Mouse (Mus musculus) hindbrain, embryonic 14.5 days (tissue): ENCODE measurements around the gene Marf1. TPM values are rescaled to one million over a fixed set of nuclear protein-coding genes. Genes with fewer than 3 reads are reported as not detected.

ENCODE experiments used
- ATAC-seq: fragments of 200-750 bp; cut with Nextera tagmentation; 2 replicates; pipeline ENCODE4 v1.8.0; 2017; ENCODE audit warnings: moderate number of reproducible peaks, mild to moderate bottlenecking, moderate TSS enrichment, moderate library complexity; ENCODE audit not compliant: low FRiP score
- DNase-seq: peaks from one replicate; pipeline ENCODE4 v3.0.0-alpha.2; 2015; ENCODE audit warnings: low spot score
- H3K27ac ChIP-seq: fragments of 300-500 bp; sonication (generic); 2 replicates; pipeline ENCODE4 v1.5.1; 2014; ENCODE audit warnings: mild to moderate bottlenecking, moderate library complexity
- H3K27me3 ChIP-seq: fragments of 300-500 bp; sonication (generic); 2 replicates; pipeline ENCODE4 v1.6.1; 2014; ENCODE audit warnings: mild to moderate bottlenecking, low read length, mixed read lengths; ENCODE audit not compliant: control insufficient read depth, insufficient read depth
- H3K36me3 ChIP-seq: fragments of 300-500 bp; sonication (generic); replicated peaks from 2 replicates; pipeline ENCODE4 v1.6.1; 2014; ENCODE audit not compliant: control insufficient read depth, insufficient read depth
- H3K4me1 ChIP-seq: fragments of 300-500 bp; sonication (generic); replicated peaks from 2 replicates; pipeline ENCODE4 v1.6.1; 2014; ENCODE audit warnings: antibody characterized with exemption, low read length, mixed read lengths; ENCODE audit not compliant: control insufficient read depth, insufficient read depth
- H3K4me2 ChIP-seq: fragments of 300-500 bp; sonication (generic); replicated peaks from 2 replicates; pipeline ENCODE4 v1.6.1; 2014; ENCODE audit warnings: mild to moderate bottlenecking, moderate library complexity
- H3K4me3 ChIP-seq: fragments of 300-500 bp; sonication (generic); replicated peaks from 2 replicates; pipeline ENCODE4 v1.5.1; 2014; ENCODE audit warnings: mild to moderate bottlenecking, low read length
- H3K9ac ChIP-seq: fragments of 300-500 bp; sonication (generic); 2 replicates; pipeline ENCODE4 v1.6.1; 2014
- H3K9me3 ChIP-seq: fragments of 300-500 bp; sonication (generic); 2 replicates; pipeline ENCODE4 v1.6.1; 2016; ENCODE audit warnings: low read length; ENCODE audit not compliant: control insufficient read depth
- WGBS: fragments of 180-500 bp; shearing (Covaris S2); extraction: QIAGEN DNeasy Blood & Tissue Kit; methylation state at CpG from one replicate; pipeline ENCODE4 v1.1.7; 2014; 5-methylcytosine and 5-hydroxymethylcytosine counted together
- polyA plus RNA-seq: library from polyadenylated mRNA; unstranded; fragments of >200 nt; fragmentation: Nextera tagmentation; extraction: Ambion mirVana; gene quantifications from 2 replicates; pipeline ENCODE4 v1.2.1, GENCODE M21; 2014

The Marf1 gene
- polyA plus RNA-seq, 1 experiment from 2014 or later = 15.0 TPM

GRCm38 (mm10) chr16:14151718-14152117 is 11.4 kb downstream of the Marf1 start:
- DNase-seq (no peak), ATAC-seq (no peak)
- H3K4me1 ChIP-seq = no peaks in the 10 kb centered on the region
- H3K27ac ChIP-seq = no peak overlapping the region
- H3K9ac ChIP-seq = no peak overlapping the region
- H3K9me3 ChIP-seq = no peaks in the 10 kb centered on the region
- peaks cover 61% of the 10 kb centered on the region for H3K36me3 ChIP-seq
- no peaks in the 10 kb centered on the region for H3K27me3 ChIP-seq
- H3K4me2 ChIP-seq = no peak overlapping the region
- 95% methylated on average over 4 of the region's 4 CpGs for WGBS
- no peak overlapping the region for H3K4me3 ChIP-seq

GRCm38 (mm10) chr16:14147712-14148111 is 15.4 kb downstream of the Marf1 start:
- DNase-seq (no peak), ATAC-seq (no peak)
- Histone ChIP-seq H3K4me3 (no peak overlapping the region), H3K4me1 (no peaks in the 10 kb centered on the region), H3K4me2 (no peak overlapping the region), H3K27me3 (no peaks in the 10 kb centered on the region), H3K27ac (no peak overlapping the region), H3K36me3 (peaks cover 92% of the 10 kb centered on the region), H3K9me3 (no peaks in the 10 kb centered on the region), H3K9ac (no peak overlapping the region)

- Histone ChIP-seq H3K27ac (no peak overlapping the region), H3K36me3 (peaks cover 96% of the 10 kb centered on the region), H3K9me3 (no peaks in the 10 kb centered on the region), H3K4me1 (no peaks in the 10 kb centered on the region), H3K4me3 (no peak overlapping the region), H3K27me3 (no peaks in the 10 kb centered on the region), H3K4me2 (no peak overlapping the region), H3K9ac (no peak overlapping the region)
- DNase-seq (no peak), ATAC-seq (no peak)
- WGBS = 93% methylated on average over 3 of the region's 3 CpGs
These were observed 19.9 kb downstream of the Marf1 start for GRCm38 (mm10) chr16:14143298-14143697.

- no peaks in the 10 kb centered on the region for H3K9me3 ChIP-seq
- H3K9ac ChIP-seq = no peak overlapping the region
- no peaks in the 10 kb centered on the region for H3K4me1 ChIP-seq
- no peaks in the 10 kb centered on the region for H3K27me3 ChIP-seq
- H3K4me2 ChIP-seq = no peak overlapping the region
- ATAC-seq = no peak
- no peak overlapping the region for H3K27ac ChIP-seq
- H3K36me3 ChIP-seq = peaks cover 98% of the 10 kb centered on the region
- no peak for DNase-seq
- H3K4me3 ChIP-seq = no peak overlapping the region
These were observed 24.0 kb downstream of the Marf1 start for GRCm38 (mm10) chr16:14139106-14139505.

- Histone ChIP-seq H3K9me3 (no peaks in the 10 kb centered on the region), H3K27ac (no peak overlapping the region), H3K4me1 (no peaks in the 10 kb centered on the region), H3K9ac (no peak overlapping the region), H3K4me2 (no peak overlapping the region), H3K36me3 (peaks cover 98% of the 10 kb centered on the region), H3K27me3 (no peaks in the 10 kb centered on the region), H3K4me3 (no peak overlapping the region)
- ATAC-seq (no peak), DNase-seq (no peak)
- WGBS = 93% methylated on average over 1 of the region's 1 CpGs
These were observed 25.1 kb downstream of the Marf1 start for GRCm38 (mm10) chr16:14137976-14138561.

- 89% methylated on average over 2 of the region's 2 CpGs for WGBS
- peaks cover 98% of the 10 kb centered on the region for H3K36me3 ChIP-seq
- DNase-seq (no peak), ATAC-seq (no peak)
- H3K9ac ChIP-seq = no peak overlapping the region
- no peaks in the 10 kb centered on the region for H3K9me3 ChIP-seq
- no peak overlapping the region for H3K4me2 ChIP-seq
- H3K27ac ChIP-seq = no peak overlapping the region
- H3K4me1 ChIP-seq = no peaks in the 10 kb centered on the region
- H3K4me3 ChIP-seq = no peak overlapping the region
- H3K27me3 ChIP-seq = no peaks in the 10 kb centered on the region
These were observed 28.1 kb downstream of the Marf1 start for GRCm38 (mm10) chr16:14135014-14135413.

GRCm38 (mm10) chr16:14131838-14132237 is 31.3 kb downstream of the Marf1 start:
- no peak overlapping the region for H3K9ac ChIP-seq
- ATAC-seq = no peak
- 88% methylated on average over 5 of the region's 5 CpGs for WGBS
- H3K36me3 ChIP-seq = peaks cover 99% of the 10 kb centered on the region
- DNase-seq = no peak
- H3K4me2 ChIP-seq = no peak overlapping the region
- no peaks in the 10 kb centered on the region for H3K27me3 ChIP-seq
- H3K4me1 ChIP-seq = no peaks in the 10 kb centered on the region
- H3K27ac ChIP-seq = no peak overlapping the region
- no peaks in the 10 kb centered on the region for H3K9me3 ChIP-seq
- no peak overlapping the region for H3K4me3 ChIP-seq

GRCm38 (mm10) chr16:14131376-14131775 is 31.8 kb downstream of the Marf1 start:
- DNase-seq = no peak

GRCm38 (mm10) chr16:14130796-14131195 is 32.4 kb downstream of the Marf1 start:
- Histone ChIP-seq H3K9me3 (no peaks in the 10 kb centered on the region), H3K27me3 (no peaks in the 10 kb centered on the region), H3K27ac (no peak overlapping the region), H3K36me3 (peaks cover 99% of the 10 kb centered on the region), H3K4me2 (no peak overlapping the region), H3K4me3 (no peak overlapping the region), H3K9ac (no peak overlapping the region), H3K4me1 (no peaks in the 10 kb centered on the region)
- DNase-seq (no peak), ATAC-seq (no peak)
- WGBS = 86% methylated on average over 7 of the region's 7 CpGs

More at GRCm38 (mm10) chr16:14131376-14131775, 31.8 kb downstream of the Marf1 start:
- Histone ChIP-seq H3K27me3 (no peaks in the 10 kb centered on the region), H3K27ac (no peak overlapping the region), H3K4me1 (no peaks in the 10 kb centered on the region), H3K36me3 (peaks cover 99% of the 10 kb centered on the region), H3K4me2 (no peak overlapping the region), H3K9ac (no peak overlapping the region), H3K4me3 (no peak overlapping the region), H3K9me3 (no peaks in the 10 kb centered on the region)
- WGBS = 82% methylated on average over 3 of the region's 3 CpGs
- ATAC-seq = no peak

- Histone ChIP-seq H3K4me1 (no peaks in the 10 kb centered on the region), H3K9me3 (no peaks in the 10 kb centered on the region), H3K4me3 (no peak overlapping the region), H3K36me3 (peaks cover 99% of the 10 kb centered on the region), H3K27ac (no peak overlapping the region), H3K4me2 (no peak overlapping the region), H3K27me3 (no peaks in the 10 kb centered on the region), H3K9ac (no peak overlapping the region)
- ATAC-seq (no peak), DNase-seq (no peak)
These were observed 34.2 kb downstream of the Marf1 start for GRCm38 (mm10) chr16:14128977-14129376.
